ENCODE assay signal across 25 mouse cellular contexts in the genomic region with DNA sequence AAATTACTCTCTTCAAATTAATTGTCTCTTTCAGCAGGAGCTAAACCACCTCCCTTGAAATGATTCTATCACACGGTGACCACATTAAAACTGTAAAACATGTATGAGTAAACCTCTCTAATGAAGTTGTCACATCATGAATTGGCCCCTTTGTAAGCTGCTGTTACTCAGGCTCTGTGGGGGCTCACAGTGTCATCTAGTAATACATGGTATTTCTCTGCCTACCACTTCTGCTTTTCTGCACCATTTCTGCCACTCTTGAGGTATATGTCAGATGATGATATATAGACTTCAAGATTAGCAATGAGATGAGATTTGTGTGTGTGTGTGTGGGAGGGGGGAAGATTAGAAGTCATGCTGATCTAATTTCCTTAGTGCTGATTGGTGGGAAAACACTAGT.
"Had no signal": no experiment of that assay in that cellular context is flagged by ENCODE, and none has a peak within 500 bp of the region (broad histone marks: within the 10 kb centered on the region; RNA-seq: fewer than 3 reads in every experiment).

No protein-coding gene starts in this region.

- H3K36me3 ChIP-seq: heart, embryonic 10.5 days; heart, embryonic 12.5 days; hindbrain, embryonic 10.5 days; hindbrain, embryonic 12.5 days; intestine, embryonic 15.5 days; limb, embryonic 13.5 days; limb, embryonic 15.5 days; liver, embryonic 12.5 days had no signal

- H3K4me3 ChIP-seq: gastrocnemius, adult 2 months; heart, embryonic 10.5 days; heart, embryonic 12.5 days; hindbrain, embryonic 10.5 days; hindbrain, embryonic 12.5 days; intestine, embryonic 15.5 days; limb, embryonic 13.5 days; limb, embryonic 15.5 days; liver, embryonic 12.5 days had no signal

- ATAC-seq: hindbrain, embryonic 16.5 days; inflammation-experienced regulatory T-cells, adult 6 months; intestine, embryonic 15.5 days; intestine, postnatal 0 days; liver, embryonic 12.5 days had no signal

- H3K27ac ChIP-seq: gastrocnemius, adult 2 months; heart, embryonic 10.5 days; hindbrain, embryonic 10.5 days; hindbrain, embryonic 12.5 days; hindbrain, embryonic 14.5 days; intestine, embryonic 15.5 days; limb, embryonic 13.5 days; limb, embryonic 15.5 days; liver, embryonic 12.5 days; liver, embryonic 14.5 days had no signal

- H3K4me2 ChIP-seq: heart, embryonic 12.5 days; hindbrain, embryonic 12.5 days; hindbrain, embryonic 14.5 days; intestine, embryonic 15.5 days; limb, embryonic 13.5 days; limb, embryonic 15.5 days; liver, embryonic 12.5 days had no signal

- H3K27me3 ChIP-seq: heart, embryonic 12.5 days; hindbrain, embryonic 12.5 days; intestine, embryonic 15.5 days; limb, embryonic 13.5 days; limb, embryonic 15.5 days; liver, embryonic 12.5 days had no signal

- H3K9ac ChIP-seq: heart, embryonic 12.5 days; hindbrain, embryonic 12.5 days; hindbrain, embryonic 14.5 days; intestine, embryonic 15.5 days; limb, embryonic 13.5 days; limb, embryonic 15.5 days; liver, embryonic 12.5 days; liver, embryonic 14.5 days had no signal

- DNase-seq: gastrocnemius, adult 2 months; gastrocnemius, postnatal 10 days; gastrocnemius, postnatal 25 days; heart, adult 18-20 months; heart, postnatal 10 days; kidney, adult 18-20 months; kidney, adult 8-10 months; kidney, postnatal 10 days; kidney, postnatal 36 days; layer of hippocampus, adult 9-11 months; layer of hippocampus, postnatal 36 days; left cerebral cortex, postnatal 4 days had no signal

- H3K9me3 ChIP-seq: heart, embryonic 10.5 days; heart, embryonic 12.5 days; hindbrain, embryonic 10.5 days; hindbrain, embryonic 12.5 days; intestine, embryonic 15.5 days; limb, embryonic 13.5 days; limb, embryonic 15.5 days; liver, embryonic 12.5 days had no signal

- H3K4me1 ChIP-seq: heart, embryonic 10.5 days; heart, embryonic 12.5 days; hindbrain, embryonic 10.5 days; hindbrain, embryonic 12.5 days; intestine, embryonic 15.5 days; limb, embryonic 13.5 days; limb, embryonic 15.5 days; liver, embryonic 12.5 days had no signal
